Mouse (Mus musculus): ENCODE measurements around the gene Gucy2d.

GRCm38 (mm10) chr7:98490911-98491310 is 50.7 kb downstream of the Gucy2d start:
- TF ChIP-seq POLR2A (IDR thresholded peaks at IDR 0.05; ENCODE audit: extremely low read depth, insufficient read depth, low read length) (no peak), CTCF (IDR thresholded peaks at IDR 0.05; ENCODE audit: extremely low read depth, insufficient read depth, low read length) (no peak)

All from cortical plate, adult 2 months (tissue).